Mouse (Mus musculus) liver, postnatal 0 days (tissue): ENCODE data around the gene Fbxo40.

Experiments
- CTCF ChIP-seq: sonication (generic); IDR thresholded peaks from 2 replicates; pipeline ENCODE4 v1.5.1; 2016; ENCODE audit warnings: antibody characterized with exemption, low read depth
- EP300 ChIP-seq: IDR thresholded peaks from 2 replicates; pipeline ENCODE4 v1.6.1; 2016; ENCODE audit warnings: antibody characterized with exemption, low read depth, mild to moderate bottlenecking

GRCm38 (mm10) chr16:37031996-37032395 is 41.7 kb upstream of the Fbxo40 start:
- TF ChIP-seq EP300 = no peak
- no peak for TF ChIP-seq CTCF
